Mouse (Mus musculus) embryonic facial prominence, embryonic 10.5 days (tissue): ENCODE data around the gene C1d. TPM values are rescaled to one million over a fixed set of nuclear protein-coding genes. Genes with fewer than 3 reads are reported as not detected.
A peak's percentile ranks its signal among the peaks of the same experiment; 100 is the strongest.
"Not testable (repeated sequence)": the region's sequence is repeated elsewhere in the genome, so short reads cannot be mapped to it uniquely, and the experiment has no call there.

ENCODE experiments used
- DNase-seq: peaks from one replicate; pipeline ENCODE4 v3.0.0-alpha.2; 2017; ENCODE audit warnings: low spot score
- H3K27ac ChIP-seq: fragments of 300-500 bp; sonication (generic); replicated peaks from 2 replicates; pipeline ENCODE4 v1.5.1; 2016; ENCODE audit warnings: mild to moderate bottlenecking
- H3K27me3 ChIP-seq: fragments of 300-500 bp; sonication (generic); replicated peaks from 2 replicates; pipeline ENCODE4 v1.6.1; 2016; ENCODE audit warnings: low read depth, mild to moderate bottlenecking; ENCODE audit not compliant: poor library complexity, severe bottlenecking
- H3K36me3 ChIP-seq: fragments of 300-500 bp; sonication (generic); replicated peaks from 2 replicates; pipeline ENCODE4 v1.6.1; 2016; ENCODE audit warnings: mild to moderate bottlenecking, moderate library complexity
- H3K4me1 ChIP-seq: fragments of 300-500 bp; sonication (generic); 2 replicates; pipeline ENCODE4 v1.6.1; 2016
- H3K4me3 ChIP-seq: fragments of 300-500 bp; sonication (generic); 2 replicates; pipeline ENCODE4 v1.5.1; 2016; ENCODE audit warnings: mild to moderate bottlenecking, moderate library complexity
- H3K9me3 ChIP-seq: fragments of 300-500 bp; sonication (generic); 2 replicates; pipeline ENCODE4 v1.6.1; 2016; ENCODE audit warnings: mild to moderate bottlenecking
- WGBS: fragments of 180-500 bp; shearing (Covaris S2); methylation state at CpG from one replicate; pipeline ENCODE4 v1.1.7; 2016; 5-methylcytosine and 5-hydroxymethylcytosine counted together
- polyA plus RNA-seq: library from polyadenylated mRNA; unstranded; fragments of >200 nt; fragmentation: Nextera tagmentation; extraction: Ambion mirVana; gene quantifications from 2 replicates; pipeline ENCODE4 v1.2.1, GENCODE M21; 2016

The C1d gene
- 110 and 113 TPM in 2 replicates for polyA plus RNA-seq

- Histone ChIP-seq H3K9me3 (no peaks in the 10 kb centered on the region), H3K27ac (peak within 1 kb of the TSS; percentile 89), H3K27me3 (no peaks in the 10 kb centered on the region), H3K4me1 (peaks cover 15% of the 10 kb centered on the region), H3K36me3 (no peaks in the 10 kb centered on the region), H3K4me3 (peak within 1 kb of the TSS; percentile 66)
- peak; percentile 93 for DNase-seq
- under 1% methylated on average over 33 of the region's 33 CpGs for WGBS
Observed at GRCm38 (mm10) chr11:17257443-17257842, at the start of gene C1d. Gene C1d (plus strand): TSS chr11:17257579.

GRCm38 (mm10) chr11:17211258-17212140 lies 45.9 kb upstream of the C1d start, which contains the start of gene Pno1:
Gene Pno1 (minus strand): TSS chr11:17211568.
- Histone ChIP-seq H3K27me3 (no peaks in the 10 kb centered on the region), H3K36me3 (peaks cover 29% of the 10 kb centered on the region), H3K4me1 (peaks cover 22% of the 10 kb centered on the region), H3K27ac (peak within 1 kb of the TSS; percentile 98), H3K9me3 (no peaks in the 10 kb centered on the region), H3K4me3 (peak within 1 kb of the TSS; percentile 92)
- DNase-seq: peak; percentile 95
- WGBS: under 1% methylated on average over 65 of the region's 65 CpGs

GRCm38 (mm10) chr11:17212141-17212495 lies 45.3 kb upstream of the C1d start:
- H3K36me3 ChIP-seq: peaks cover 25% of the 10 kb centered on the region
- DNase-seq: no peak
- H3K27me3 ChIP-seq: no peaks in the 10 kb centered on the region
- peak overlapping the region; percentile 98 for H3K27ac ChIP-seq
- peak overlapping the region; percentile 92 for H3K4me3 ChIP-seq
- no peaks in the 10 kb centered on the region for H3K9me3 ChIP-seq
- WGBS: 3% methylated on average over 10 of the region's 10 CpGs
- peaks cover 22% of the 10 kb centered on the region for H3K4me1 ChIP-seq

- H3K4me1 ChIP-seq: peaks cover 22% of the 10 kb centered on the region
- no peaks in the 10 kb centered on the region for H3K27me3 ChIP-seq
- H3K36me3 ChIP-seq: peaks cover 16% of the 10 kb centered on the region
- 83% methylated on average over 5 of the region's 5 CpGs for WGBS
- no peak overlapping the region for H3K27ac ChIP-seq
- peak overlapping the region; percentile 92 for H3K4me3 ChIP-seq
- no peak for DNase-seq
- H3K9me3 ChIP-seq: no peaks in the 10 kb centered on the region
Observed at GRCm38 (mm10) chr11:17212903-17213509, 44.4 kb upstream of the C1d start.

- Histone ChIP-seq H3K9me3 (no peaks in the 10 kb centered on the region), H3K36me3 (peaks cover 1% of the 10 kb centered on the region; the same call in 1 of the 2 replicates), H3K27me3 (no peaks in the 10 kb centered on the region), H3K27ac (no peak overlapping the region), H3K4me3 (no peak overlapping the region), H3K4me1 (peaks cover 18% of the 10 kb centered on the region)
- no peak for DNase-seq
- WGBS: 88% methylated on average over 3 of the region's 3 CpGs
Observed at GRCm38 (mm10) chr11:17215475-17215874, 41.9 kb upstream of the C1d start.

GRCm38 (mm10) chr11:17221126-17221525 lies 36.3 kb upstream of the C1d start:
- no peak overlapping the region for H3K4me3 ChIP-seq
- H3K27ac ChIP-seq: no peak overlapping the region
- no peak for DNase-seq
- H3K9me3 ChIP-seq: no peaks in the 10 kb centered on the region
- H3K4me1 ChIP-seq: no peaks in the 10 kb centered on the region
- 94% methylated on average over 8 of the region's 8 CpGs for WGBS
- H3K27me3 ChIP-seq: no peaks in the 10 kb centered on the region
- H3K36me3 ChIP-seq: peaks cover 33% of the 10 kb centered on the region

GRCm38 (mm10) chr11:17232792-17233191 lies 24.6 kb upstream of the C1d start:
- H3K36me3 ChIP-seq: peaks cover 46% of the 10 kb centered on the region

GRCm38 (mm10) chr11:17236449-17237037 lies 20.8 kb upstream of the C1d start:
- DNase-seq: no peak
- Histone ChIP-seq H3K4me3 (no peak overlapping the region), H3K9me3 (no peaks in the 10 kb centered on the region), H3K4me1 (no peaks in the 10 kb centered on the region), H3K36me3 (peaks cover 35% of the 10 kb centered on the region), H3K27me3 (no peaks in the 10 kb centered on the region), H3K27ac (no peak overlapping the region)
- 87% methylated on average over 5 of the region's 5 CpGs for WGBS

More at GRCm38 (mm10) chr11:17232792-17233191, 24.6 kb upstream of the C1d start:
- Histone ChIP-seq H3K27me3 (no peaks in the 10 kb centered on the region), H3K4me1 (no peaks in the 10 kb centered on the region), H3K9me3 (no peaks in the 10 kb centered on the region), H3K4me3 (no peak overlapping the region), H3K27ac (no peak overlapping the region)
- WGBS: 82% methylated on average over 5 of the region's 5 CpGs
- DNase-seq: peak; percentile 12

- not testable (repeated sequence) for H3K9me3 ChIP-seq, H3K4me3 ChIP-seq, DNase-seq, H3K4me1 ChIP-seq, H3K27ac ChIP-seq, H3K27me3 ChIP-seq
- 90% methylated on average over 5 of the region's 5 CpGs for WGBS
- H3K36me3 ChIP-seq: peaks cover 19% of the 10 kb centered on the region
Observed at GRCm38 (mm10) chr11:17238598-17238997, 18.8 kb upstream of the C1d start.

GRCm38 (mm10) chr11:17248715-17249114 lies 8.7 kb upstream of the C1d start:
- Histone ChIP-seq H3K4me1 (no peaks in the 10 kb centered on the region), H3K36me3 (no peaks in the 10 kb centered on the region), H3K9me3 (no peaks in the 10 kb centered on the region), H3K27me3 (no peaks in the 10 kb centered on the region), H3K4me3 (no peak overlapping the region), H3K27ac (no peak overlapping the region)
- no peak for DNase-seq

GRCm38 (mm10) chr11:17256813-17257365 lies 490 bp upstream of the C1d start:
- Histone ChIP-seq H3K36me3 (no peaks in the 10 kb centered on the region), H3K27ac (peak overlapping the region; percentile 89), H3K27me3 (no peaks in the 10 kb centered on the region), H3K4me3 (peak overlapping the region; percentile 66), H3K4me1 (peaks cover 15% of the 10 kb centered on the region), H3K9me3 (no peaks in the 10 kb centered on the region)
- peak; percentile 13 for DNase-seq
- WGBS: 61% methylated on average over 8 of the region's 8 CpGs

GRCm38 (mm10) chr11:17257861-17258260 lies 482 bp downstream of the C1d start:
- DNase-seq: no peak
- no peaks in the 10 kb centered on the region for H3K27me3 ChIP-seq
- H3K4me3 ChIP-seq: peak overlapping the region; percentile 66
- H3K9me3 ChIP-seq: no peaks in the 10 kb centered on the region
- H3K27ac ChIP-seq: peak overlapping the region; percentile 89
- no peaks in the 10 kb centered on the region for H3K36me3 ChIP-seq
- H3K4me1 ChIP-seq: peaks cover 15% of the 10 kb centered on the region
- WGBS: under 1% methylated on average over 17 of the region's 17 CpGs
